Mouse (Mus musculus) intestine, embryonic 14.5 days (tissue): ENCODE measurements around the gene Tpi1. TPM values are rescaled to one million over a fixed set of nuclear protein-coding genes. Genes with fewer than 3 reads are reported as not detected.

Experiments used
- ATAC-seq: fragments of 200-750 bp; cut with Nextera tagmentation; replicated peaks from 2 replicates; pipeline ENCODE4 v1.8.0; 2017; ENCODE audit warnings: low read depth, moderate number of reproducible peaks, moderate TSS enrichment, moderate library complexity; ENCODE audit not compliant: low FRiP score, low TSS enrichment
- DNase-seq: peaks from one replicate; pipeline ENCODE4 v3.0.0-alpha.2; 2018; ENCODE audit warnings: low spot score
- H3K27ac ChIP-seq: fragments of 300-500 bp; sonication (generic); 2 replicates; pipeline ENCODE4 v1.5.1; 2014; ENCODE audit warnings: low read depth, mild to moderate bottlenecking, control low read depth
- H3K27me3 ChIP-seq: fragments of 300-500 bp; sonication (generic); replicated peaks from 2 replicates; pipeline ENCODE4 v1.6.1; 2014; ENCODE audit warnings: low read length, control low read depth; ENCODE audit not compliant: control insufficient read depth, insufficient read depth
- H3K36me3 ChIP-seq: fragments of 300-500 bp; sonication (generic); 2 replicates; pipeline ENCODE4 v1.6.1; 2014; ENCODE audit warnings: low read length, control low read depth; ENCODE audit not compliant: control insufficient read depth, insufficient read depth
- H3K4me1 ChIP-seq: fragments of 300-500 bp; sonication (generic); replicated peaks from 2 replicates; pipeline ENCODE4 v1.6.1; 2014; ENCODE audit warnings: low read length, control low read depth, mixed read lengths; ENCODE audit not compliant: control insufficient read depth, insufficient read depth
- H3K4me2 ChIP-seq: fragments of 300-500 bp; sonication (generic); 2 replicates; pipeline ENCODE4 v1.6.1; 2014; ENCODE audit warnings: low read length
- H3K4me3 ChIP-seq: fragments of 300-500 bp; sonication (generic); 2 replicates; pipeline ENCODE4 v1.5.1; 2014; ENCODE audit warnings: low read depth, low read length, control low read depth, mixed read lengths
- H3K9ac ChIP-seq: fragments of 300-500 bp; sonication (generic); 2 replicates; pipeline ENCODE4 v1.6.1; 2014; ENCODE audit warnings: mild to moderate bottlenecking, low read length
- H3K9me3 ChIP-seq: fragments of 300-500 bp; sonication (generic); 2 replicates; pipeline ENCODE4 v1.6.1; 2016; ENCODE audit warnings: low read length, control low read depth; ENCODE audit not compliant: control insufficient read depth
- WGBS: fragments of 180-500 bp; shearing (Covaris S2); extraction: QIAGEN DNeasy Blood & Tissue Kit; methylation state at CpG from one replicate; pipeline ENCODE4 v1.1.7; 2014; 5-methylcytosine and 5-hydroxymethylcytosine counted together
- polyA plus RNA-seq: library from polyadenylated mRNA; unstranded; fragments of >200 nt; fragmentation: Nextera tagmentation; extraction: Ambion mirVana; gene quantifications from 2 replicates; pipeline ENCODE4 v1.2.1, GENCODE M21; 2014

Gene Tpi1
- polyA plus RNA-seq, 1 experiment from 2014 or later, result 1,059 TPM

DNA sequence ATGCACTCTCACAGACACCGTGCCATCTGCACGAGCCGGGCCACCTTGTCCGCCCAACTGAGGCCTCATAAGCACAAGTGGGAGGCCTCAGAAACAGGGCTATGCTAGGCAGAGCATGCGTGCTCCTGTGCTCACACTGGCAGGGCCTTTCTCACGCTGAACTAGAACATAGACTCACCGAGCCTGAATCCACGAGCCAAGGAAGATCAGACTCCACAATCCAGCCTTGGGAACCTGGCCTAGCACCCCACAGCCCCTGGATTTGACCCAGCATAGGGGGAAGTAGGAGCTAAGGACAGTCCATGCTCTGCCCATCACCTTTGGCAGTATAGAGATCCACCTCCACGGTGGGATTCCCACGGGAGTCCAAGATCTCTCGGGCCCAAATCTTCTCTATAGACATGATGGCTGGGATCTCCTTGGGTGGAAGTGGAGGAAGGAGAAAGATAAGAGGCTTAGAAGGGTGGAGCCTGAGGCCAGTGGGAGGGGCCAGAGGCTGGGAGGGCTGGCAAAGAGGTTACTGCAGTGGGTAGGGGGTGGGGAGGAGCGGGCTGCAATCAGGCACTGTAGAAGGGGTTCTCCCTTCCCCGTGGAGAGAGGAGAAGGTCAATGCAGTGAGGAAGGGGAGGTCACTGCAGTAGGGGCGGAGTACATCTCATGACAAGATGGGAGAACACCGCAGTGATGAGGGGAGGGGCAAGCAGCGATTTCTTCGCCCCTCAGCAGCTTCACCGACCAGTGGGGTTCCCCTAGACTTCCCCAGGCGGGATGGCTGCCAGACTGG, 46.0 kb downstream of the Tpi1 start:
- H3K9me3 ChIP-seq, result no peaks in the 10 kb centered on the region
- H3K4me2 ChIP-seq, result peak overlapping the region; percentile 95
- H3K4me1 ChIP-seq, result peaks cover 8% of the 10 kb centered on the region
- H3K9ac ChIP-seq, result no peak overlapping the region; the same call in 1 of the 2 replicates
- H3K27ac ChIP-seq, result no peak overlapping the region
- H3K27me3 ChIP-seq, result 0 out of 2 replicates have a peak, but pooled peaks cover 3% of the 10 kb centered on the region
- 30% methylated on average over 19 of the region's 19 CpGs for WGBS
- H3K4me3 ChIP-seq, result peak overlapping the region; percentile 49; the same call in 1 of the 2 replicates
- no peak for DNase-seq
- ATAC-seq, result 0 out of 2 replicates have a peak, but pooled peaks have one; percentile 9
- H3K36me3 ChIP-seq, result no peaks in the 10 kb centered on the region

DNA sequence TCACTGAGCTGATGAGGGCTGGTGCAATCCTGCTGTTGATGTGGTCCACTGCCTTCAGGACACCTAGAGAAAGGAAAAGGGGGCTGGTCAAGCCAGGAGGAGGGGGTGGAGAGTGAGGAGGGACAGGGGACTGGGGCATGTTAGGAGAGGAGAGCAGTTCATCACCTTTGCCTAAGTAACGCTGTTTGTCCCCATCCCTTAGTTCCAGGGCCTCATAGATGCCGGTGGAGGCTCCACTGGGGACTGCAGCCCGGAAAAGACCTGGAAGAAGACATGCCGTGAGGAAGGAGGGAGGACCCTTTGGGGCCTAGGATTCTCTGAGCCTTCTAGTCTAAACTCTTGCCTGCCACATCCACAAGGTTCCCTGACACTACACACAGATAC, 46.6 kb downstream of the Tpi1 start:
- Histone ChIP-seq H3K4me1 (peaks cover 8% of the 10 kb centered on the region), H3K4me2 (no peak overlapping the region), H3K27me3 (0 out of 2 replicates have a peak, but pooled peaks cover 3% of the 10 kb centered on the region), H3K9ac (no peak overlapping the region), H3K36me3 (no peaks in the 10 kb centered on the region), H3K9me3 (no peaks in the 10 kb centered on the region), H3K4me3 (no peak overlapping the region), H3K27ac (no peak overlapping the region)
- ATAC-seq (no peak), DNase-seq (no peak)
- WGBS, result 38% methylated on average over 4 of the region's 4 CpGs

DNA sequence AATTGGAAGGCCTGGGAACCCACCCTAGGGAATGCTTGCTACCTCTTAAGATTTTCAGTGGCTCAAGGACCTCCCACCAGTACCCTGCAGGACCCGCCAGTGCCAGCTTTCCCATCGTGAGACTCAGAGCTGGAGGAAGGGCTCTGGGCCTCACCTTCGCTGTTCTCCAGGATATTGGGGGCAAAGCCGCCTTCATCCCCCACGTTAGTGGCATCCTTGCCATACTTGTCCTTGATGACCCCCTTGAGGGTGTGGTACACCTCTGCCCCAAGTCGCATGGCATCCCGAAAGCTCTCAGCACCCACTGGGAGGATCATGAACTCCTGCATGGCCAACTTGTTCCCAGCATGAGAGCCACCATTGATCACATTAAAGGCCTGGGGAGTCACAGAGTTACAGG, 48.1 kb downstream of the Tpi1 start:
- Histone ChIP-seq H3K4me3 (no peak overlapping the region), H3K27me3 (0 out of 2 replicates have a peak, but pooled peaks cover 3% of the 10 kb centered on the region), H3K27ac (no peak overlapping the region), H3K9ac (no peak overlapping the region), H3K9me3 (no peaks in the 10 kb centered on the region), H3K4me2 (no peak overlapping the region), H3K4me1 (peaks cover 8% of the 10 kb centered on the region), H3K36me3 (no peaks in the 10 kb centered on the region)
- ATAC-seq (no peak), DNase-seq (no peak)
- WGBS, result 87% methylated on average over 7 of the region's 7 CpGs

Other genes starting within 250 kb of the Tpi1 start
- gene C1rb, start 244.0 kb downstream of the Tpi1 start, polyA plus RNA-seq, result not detected in 2 replicates
- gene C1s2, start 178.2 kb downstream of the Tpi1 start, polyA plus RNA-seq, result not detected in 2 replicates
- gene Lpcat3, start 151.3 kb downstream of the Tpi1 start, polyA plus RNA-seq, result 75.5 and 79.8 TPM in 2 replicates
- 248 and 249 TPM in 2 replicates for gene Emg1, start 102.1 kb downstream of the Tpi1 start, polyA plus RNA-seq
- gene Phb2, start 102.0 kb downstream of the Tpi1 start, polyA plus RNA-seq, result 414 and 436 TPM in 2 replicates
- 11.7 and 14.1 TPM in 2 replicates for gene Ptpn6, start 75.6 kb downstream of the Tpi1 start, polyA plus RNA-seq
- gene Grcc10, start 72.9 kb downstream of the Tpi1 start, polyA plus RNA-seq, result 440 and 466 TPM in 2 replicates
- gene Gm45234, start 58.3 kb downstream of the Tpi1 start, polyA plus RNA-seq, result not detected in 2 replicates
- gene Atn1, start 57.8 kb downstream of the Tpi1 start, polyA plus RNA-seq, result 12.1 TPM in 2 replicates
- gene Eno2, start 44.6 kb downstream of the Tpi1 start, polyA plus RNA-seq, result 7.6 and 8.0 TPM in 2 replicates
- gene Lrrc23, start 34.6 kb downstream of the Tpi1 start, polyA plus RNA-seq, result 0.45 and 0.47 TPM in 2 replicates
- gene Spsb2, start 5.6 kb downstream of the Tpi1 start, polyA plus RNA-seq, result 7.3 and 7.4 TPM in 2 replicates
- gene Usp5, start 15.2 kb upstream of the Tpi1 start, polyA plus RNA-seq, result 126 and 127 TPM in 2 replicates
- gene Cdca3, start 15.3 kb upstream of the Tpi1 start, polyA plus RNA-seq, result 178 and 183 TPM in 2 replicates
- gene Gnb3, start 26.0 kb upstream of the Tpi1 start, polyA plus RNA-seq, result 2.7 TPM in 2 replicates
- gene P3h3, start 43.5 kb upstream of the Tpi1 start, polyA plus RNA-seq, result 28.1 and 28.8 TPM in 2 replicates
- gene Gpr162, start 49.7 kb upstream of the Tpi1 start, polyA plus RNA-seq, result 0.65 and 1.2 TPM in 2 replicates
- gene Cd4, start 73.9 kb upstream of the Tpi1 start, polyA plus RNA-seq, result 0.28 and 0.37 TPM in 2 replicates
- 1.8 and 2.1 TPM in 2 replicates for gene Lag3, start 97.4 kb upstream of the Tpi1 start, polyA plus RNA-seq
- 232 and 257 TPM in 2 replicates for gene Ptms, start 105.8 kb upstream of the Tpi1 start, polyA plus RNA-seq
- 352 and 357 TPM in 2 replicates for gene Mlf2, start 117.1 kb upstream of the Tpi1 start, polyA plus RNA-seq
- 155 and 159 TPM in 2 replicates for gene Cops7a, start 151.2 kb upstream of the Tpi1 start, polyA plus RNA-seq
- gene Pianp, start 182.4 kb upstream of the Tpi1 start, polyA plus RNA-seq, result 0.85 and 1.2 TPM in 2 replicates
- 9.2 and 10.8 TPM in 2 replicates for gene Zfp384, start 194.8 kb upstream of the Tpi1 start, polyA plus RNA-seq
- 94.4 and 108 TPM in 2 replicates for gene Ing4, start 225.5 kb upstream of the Tpi1 start, polyA plus RNA-seq
- gene Acrbp, start 235.4 kb upstream of the Tpi1 start, polyA plus RNA-seq, result 11.4 and 13.4 TPM in 2 replicates